Mouse (Mus musculus) monocyte, adult 2 months (primary cell): ENCODE measurements around the gene Vangl1.
"Not testable (repeated sequence)": the region's sequence is repeated elsewhere in the genome, so short reads cannot be mapped to it uniquely, and the experiment has no call there.

ENCODE experiments used
- DNase-seq, 2 experiments: peaks; one replicate each; pipeline ENCODE4 v3.0.0; 2022; ENCODE audit warnings: low spot score in 2 of 2, low read depth in 1 of 2

The Vangl1 gene

GRCm38 (mm10) chr3:102174118-102174865 is 30.2 kb downstream of the Vangl1 start:
- DNase-seq = no peak

DNA sequence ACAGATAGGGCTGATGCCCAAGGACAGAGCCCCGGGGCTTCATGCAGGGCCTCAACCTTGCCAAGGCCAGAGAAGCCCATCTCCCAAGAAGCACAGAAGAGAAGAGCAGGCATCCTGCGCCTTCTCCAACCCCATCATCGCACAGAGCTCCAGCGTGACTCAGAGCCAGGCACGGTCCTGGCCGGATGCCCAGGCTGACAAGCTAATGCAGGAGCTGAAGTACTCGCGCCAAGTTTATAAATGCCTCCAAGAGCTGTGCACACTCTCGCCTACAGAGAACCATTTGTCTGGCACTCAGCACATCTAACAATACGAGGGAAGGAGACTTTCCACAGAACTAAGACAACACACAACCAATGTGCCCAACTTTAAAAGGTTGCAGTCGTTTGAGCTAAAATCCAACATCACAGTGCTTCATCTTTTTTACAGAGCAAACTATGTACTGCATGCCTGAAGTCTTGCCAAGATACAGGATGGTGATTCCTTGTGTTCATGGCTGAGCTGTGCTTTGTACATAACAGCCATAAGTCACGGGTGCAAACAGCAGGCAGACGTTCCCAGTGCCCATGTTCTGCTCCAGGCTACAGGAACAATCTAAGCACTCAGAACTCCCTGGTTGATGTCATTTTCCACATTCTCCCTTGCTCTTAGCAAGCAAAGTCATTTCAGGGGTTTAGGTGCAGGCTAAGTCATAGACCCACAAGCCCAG is 35.1 kb downstream of the Vangl1 start:
- no peak for DNase-seq

DNA sequence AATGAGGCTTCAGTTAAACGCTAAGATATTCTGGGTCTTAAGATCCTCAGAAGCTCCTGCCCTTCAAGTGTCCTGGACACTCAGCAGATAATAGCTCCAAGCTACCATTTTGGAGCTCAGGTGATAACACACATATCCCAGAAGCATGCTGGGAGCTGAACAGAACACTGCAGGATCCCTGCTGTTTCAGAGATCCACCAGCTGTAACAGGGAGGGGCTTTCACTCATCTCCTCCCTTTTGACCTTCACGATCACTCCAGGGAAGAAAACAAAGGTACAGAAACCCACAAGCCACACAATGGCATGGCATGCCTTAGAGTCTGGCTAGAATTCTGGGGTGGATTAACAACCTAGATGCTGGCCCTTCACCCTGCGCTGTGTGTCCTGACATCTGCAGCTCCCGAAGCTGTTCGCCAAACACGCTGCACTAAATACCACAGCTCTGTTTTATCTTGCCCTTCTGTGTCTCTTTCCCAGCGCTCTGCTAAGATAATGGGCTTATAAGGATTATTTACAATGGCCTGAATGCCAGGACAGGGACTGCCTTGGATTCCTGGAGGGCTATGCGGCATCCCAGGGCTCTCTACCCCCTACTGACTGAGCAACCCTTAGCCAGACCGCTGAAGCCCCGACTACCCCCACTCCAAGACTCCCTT is 36.8 kb downstream of the Vangl1 start:
- no peak for DNase-seq

GRCm38 (mm10) chr3:102166794-102167193 is 37.7 kb downstream of the Vangl1 start:
- no peak for DNase-seq

DNA sequence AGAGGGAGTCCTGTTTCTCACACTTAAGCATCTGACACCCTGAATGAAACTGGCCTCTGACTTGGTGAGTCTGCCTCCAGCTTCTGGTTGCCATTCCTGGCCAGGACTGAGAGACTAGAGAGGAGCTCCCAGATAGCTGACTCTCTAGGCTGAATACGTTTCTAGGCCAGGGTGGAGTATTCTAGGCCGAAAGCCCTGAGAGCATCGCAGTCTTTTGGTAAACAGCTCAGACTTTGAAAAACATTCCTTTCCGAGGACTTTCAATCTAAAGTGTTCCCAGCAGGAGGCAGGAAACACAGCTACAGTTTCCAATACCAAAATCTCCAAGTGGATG is 38.2 kb downstream of the Vangl1 start:
- no peak for DNase-seq

DNA sequence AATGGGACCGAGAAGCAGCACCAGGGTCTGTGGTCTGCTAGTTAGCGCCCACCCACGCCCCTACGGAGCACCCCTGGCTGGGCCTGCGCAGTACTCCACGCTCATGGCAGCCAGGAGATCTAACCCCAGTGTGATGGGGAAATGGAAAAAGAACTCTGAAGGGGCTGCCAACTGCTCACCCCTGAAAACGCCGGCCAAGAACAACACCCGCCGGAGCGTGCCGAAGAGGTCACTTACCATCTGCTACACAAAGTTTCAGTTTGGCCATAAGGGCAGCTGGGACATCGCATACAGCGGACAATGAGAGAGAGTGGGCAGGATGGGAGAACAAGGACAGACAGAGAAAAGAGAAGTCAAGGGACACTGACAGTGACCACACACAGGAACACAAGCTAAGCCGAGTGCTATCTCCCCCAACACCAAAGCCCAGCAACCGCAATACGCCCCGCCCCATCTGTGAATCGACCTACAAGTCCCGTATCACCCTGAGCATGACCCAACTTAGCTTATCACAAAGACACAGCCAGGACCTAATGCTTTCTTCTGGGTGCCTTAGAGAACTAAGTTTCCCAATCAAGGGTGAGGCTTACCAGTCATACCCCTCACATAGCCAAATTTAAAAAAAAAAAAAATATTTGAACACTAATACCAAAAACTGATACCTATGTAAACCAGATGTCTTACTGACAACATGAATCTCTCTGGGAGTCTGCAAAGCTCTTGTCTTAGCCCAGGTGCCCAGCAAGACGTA is 38.8 kb downstream of the Vangl1 start:
- DNase-seq = peak in 1 of 2 experiments; percentile 2

GRCm38 (mm10) chr3:102164911-102165310 is 39.6 kb downstream of the Vangl1 start:
- DNase-seq = no peak

DNA sequence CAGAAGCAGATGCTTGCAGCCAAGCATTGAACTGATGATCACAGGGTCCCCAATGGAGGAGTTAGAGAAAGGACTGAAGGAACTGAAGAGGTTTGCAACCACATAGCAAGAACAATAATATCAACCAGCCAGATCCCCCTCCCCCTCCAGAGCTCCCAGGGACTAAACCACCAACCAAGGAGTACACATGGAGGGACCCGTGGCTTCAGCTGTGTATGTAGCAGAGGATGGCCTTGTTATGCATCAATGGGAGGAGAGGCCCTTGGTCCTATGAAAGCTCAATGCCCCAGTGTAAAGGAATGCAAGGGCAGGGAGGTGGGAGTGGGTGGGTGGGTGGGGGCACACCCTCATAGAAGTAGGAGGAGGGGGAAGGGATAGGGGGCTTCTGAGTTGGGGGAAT is 40.6 kb downstream of the Vangl1 start:
- DNase-seq = not testable (repeated sequence)

- no peak for DNase-seq
These were observed 44.8 kb downstream of the Vangl1 start for GRCm38 (mm10) chr3:102159423-102160325.

GRCm38 (mm10) chr3:102158759-102159422 is 45.6 kb downstream of the Vangl1 start:
- DNase-seq = no peak

- DNase-seq = no peak
These were observed 46.8 kb downstream of the Vangl1 start for GRCm38 (mm10) chr3:102157652-102158051.

- DNase-seq = no peak
These were observed 47.8 kb downstream of the Vangl1 start for GRCm38 (mm10) chr3:102156737-102157136.

- no peak for DNase-seq
These were observed 50.4 kb downstream of the Vangl1 start for GRCm38 (mm10) chr3:102154107-102154506.

DNA sequence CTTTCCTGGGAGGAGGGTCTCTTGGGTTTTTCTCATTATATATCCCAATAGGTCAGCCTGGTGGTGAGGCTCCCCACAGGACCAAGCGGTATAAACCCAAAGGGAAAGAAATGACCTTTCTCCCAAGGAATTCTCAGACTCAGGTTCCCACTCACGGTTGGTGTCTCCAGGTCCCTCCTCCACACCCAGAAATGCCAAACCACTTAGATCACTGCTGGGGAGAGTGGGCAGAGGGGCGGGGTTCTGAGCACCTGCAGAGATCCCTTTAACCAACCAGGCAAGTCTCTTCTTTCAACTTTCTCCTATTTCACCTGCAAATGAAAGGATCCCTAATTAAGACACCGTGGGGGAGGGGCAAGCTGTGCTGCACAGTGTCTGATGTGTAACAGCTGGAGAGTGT is 51.6 kb downstream of the Vangl1 start:
- no peak for DNase-seq

- DNase-seq = no peak
These were observed 52.0 kb downstream of the Vangl1 start for GRCm38 (mm10) chr3:102152471-102152870.

DNA sequence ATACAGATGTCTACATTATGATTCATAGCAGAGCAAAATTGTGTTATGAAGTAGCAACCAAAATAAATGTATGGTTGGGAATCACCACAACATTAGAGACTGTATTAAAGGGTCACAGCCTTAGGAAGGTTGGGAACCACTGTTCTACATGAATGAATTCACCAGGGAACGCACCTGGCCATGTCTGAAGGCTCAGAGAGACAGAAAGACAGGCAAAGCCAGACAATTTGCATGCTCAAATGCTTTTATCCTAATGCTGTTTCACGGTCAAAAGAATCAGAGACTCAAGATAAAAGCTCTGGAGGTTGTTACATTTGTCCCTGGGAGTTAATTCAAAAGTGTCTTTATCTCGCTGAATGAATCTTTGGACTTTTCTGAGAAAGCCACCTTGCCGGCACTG is 52.6 kb downstream of the Vangl1 start:
- no peak for DNase-seq

DNA sequence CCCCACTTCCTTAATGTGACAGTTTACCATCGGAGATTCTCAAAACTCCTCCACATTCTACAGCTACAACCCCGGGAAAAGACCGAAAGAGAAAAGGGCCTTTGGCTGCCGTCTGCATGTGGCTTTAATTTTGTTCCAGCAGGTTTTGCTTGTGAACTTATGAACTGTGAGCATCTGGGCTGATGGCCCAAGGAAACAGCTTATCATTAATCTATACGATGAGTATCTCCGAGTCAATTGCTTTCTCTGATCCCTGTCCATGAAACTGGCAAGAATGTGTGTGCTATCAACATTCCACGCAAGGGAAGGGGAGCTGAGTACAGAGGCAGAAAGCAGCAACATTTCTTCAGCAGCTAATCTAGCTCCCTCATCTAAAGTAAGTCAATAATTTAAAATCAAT is 54.6 kb downstream of the Vangl1 start:
- no peak for DNase-seq

- DNase-seq = no peak
These were observed 57.3 kb downstream of the Vangl1 start for GRCm38 (mm10) chr3:102147189-102147588.

DNA sequence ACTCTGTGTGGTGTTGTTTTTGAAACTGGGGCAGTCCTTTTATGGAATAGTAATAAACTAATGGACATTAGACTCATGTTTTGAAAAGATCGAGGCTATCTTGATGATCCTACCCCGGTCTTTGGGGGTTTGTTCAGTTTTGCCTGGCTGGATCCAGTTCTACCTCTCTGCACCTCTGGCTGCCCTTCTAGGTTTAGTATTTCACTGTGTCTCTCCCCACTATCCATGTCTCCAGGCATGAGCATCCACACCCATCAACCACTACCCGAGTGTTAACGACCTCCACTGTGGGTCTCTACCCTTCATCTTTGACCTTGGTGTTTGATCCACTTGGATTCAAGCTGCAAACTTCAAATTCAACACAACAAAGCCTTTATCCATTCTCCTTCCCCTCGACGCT is 58.1 kb downstream of the Vangl1 start:
- DNase-seq = no peak
